Mouse (Mus musculus) left cerebral cortex, postnatal 25 days (tissue): ENCODE data around the gene Cd164l2. TPM values are rescaled to one million over a fixed set of nuclear protein-coding genes. Genes with fewer than 3 reads are reported as not detected.

Source experiments
- DNase-seq, 2 experiments: peaks; one replicate each; pipeline ENCODE4 v3.0.0; 2022; ENCODE audit warnings: low spot score in 2 of 2, mixed read lengths in 1 of 2
- intact Hi-C: fragments of 180-260 bp; cut with DNase I; formaldehyde crosslinking; loops from one replicate; pipeline ENCODE4 v1.15.1; 2025
- microRNA-seq, 2 experiments: library from miRNA; unstranded; fragments of <30 nt; microRNA quantifications; one replicate each; pipeline ENCODE4 v1.2.0; 2022
- total RNA-seq, 2 experiments: library from RNA; stranded (reverse); gene quantifications; 2 replicates each; pipeline ENCODE4 v1.2.3; 2021

Gene Cd164l2
- total RNA-seq, 2 experiments from 2014 or later, result 5.3 to 6.9 TPM

- intact Hi-C loops, result no loop called here
- DNase-seq, result no peak
Observed at GRCm38 (mm10) chr4:133269596-133269995, 57.7 kb downstream of the Cd164l2 start.

GRCm38 (mm10) chr4:133270929-133271328, 59.0 kb downstream of the Cd164l2 start:
- no peak for DNase-seq
- intact Hi-C loops, result no loop called here

Small RNA genes within 50 kb of the gene (microRNA-seq; reads per million reads assigned to microRNA genes)
- 0.25 to 2.0 reads per million in 2 experiments for gene Mir7017

Other genes with a start within 250 kb of the Cd164l2 start
- under 1 TPM; 0.18 to 0.25 TPM for gene Fgr, start 238.0 kb upstream of the Cd164l2 start, total RNA-seq
- gene Ahdc1, start 200.9 kb upstream of the Cd164l2 start, total RNA-seq, result 10 to 100 TPM; 88.2 to 97.6 TPM
- gene Wasf2, start 81.6 kb upstream of the Cd164l2 start, total RNA-seq, result 10 to 100 TPM; 27.6 to 32.9 TPM
- 10 to 100 TPM; 10.1 to 13.0 TPM for gene Gpr3, start 405 bp downstream of the Cd164l2 start, total RNA-seq
- 1 to 10 TPM; 4.7 to 5.3 TPM for gene Map3k6, start 28.7 kb downstream of the Cd164l2 start, total RNA-seq
- gene Sytl1, start 51.0 kb downstream of the Cd164l2 start, total RNA-seq, result 1 to 10 TPM in 1 of 2 experiments, under 1 TPM in 1; 0.98 to 1.2 TPM
- gene Tmem222, start 65.7 kb downstream of the Cd164l2 start, total RNA-seq, result 10 to 100 TPM; 87.4 to 92.5 TPM
- 10 to 100 TPM; 58.0 to 59.7 TPM for gene Wdtc1, start 141.3 kb downstream of the Cd164l2 start, total RNA-seq
- 10 to 100 TPM; 46.0 to 51.9 TPM for gene Slc9a1, start 157.6 kb downstream of the Cd164l2 start, total RNA-seq